Mouse (Mus musculus) liver, embryonic 14.5 days (tissue): ENCODE results near the gene Zfp423. TPM values are rescaled to one million over a fixed set of nuclear protein-coding genes. Genes with fewer than 3 reads are reported as not detected.

ENCODE experiments used
- ATAC-seq: fragments of 200-750 bp; cut with Nextera tagmentation; 2 replicates; pipeline ENCODE4 v1.8.0; 2017; ENCODE audit warnings: moderate number of reproducible peaks, mild to moderate bottlenecking, moderate library complexity; ENCODE audit not compliant: insufficient read depth
- DNase-seq, 3 experiments: peaks; one replicate each; pipeline ENCODE4 v3.0.0-alpha.2; 2012 to 2013; ENCODE audit warnings: low read depth in 3 of 3, low spot score in 3 of 3
- H3K27ac ChIP-seq: fragments of 300-500 bp; sonication (generic); 2 replicates; pipeline ENCODE4 v1.5.1; 2014; ENCODE audit warnings: moderate library complexity, mild to moderate bottlenecking, control low read depth, inconsistent platforms
- H3K27me3 ChIP-seq: fragments of 300-500 bp; sonication (generic); 2 replicates; pipeline ENCODE4 v1.6.1; 2014; ENCODE audit warnings: mild to moderate bottlenecking, low read length, moderate library complexity; ENCODE audit not compliant: control insufficient read depth, insufficient read depth
- H3K36me3 ChIP-seq: fragments of 300-500 bp; sonication (generic); replicated peaks from 2 replicates; pipeline ENCODE4 v1.6.1; 2014; ENCODE audit warnings: low read depth; ENCODE audit not compliant: control insufficient read depth, insufficient read depth
- H3K4me1 ChIP-seq, 2 experiments: fragments of 200-500 bp in 1 of 2; fragments of 300-500 bp in 1 of 2; sonication (generic) in 1 of 2; replicated peaks; 2 replicates each; pipeline ENCODE4 v1.6.1; 2012 to 2014; ENCODE audit warnings: antibody characterized with exemption in 1 of 2, inconsistent platforms in 1 of 2, low read length in 1 of 2; ENCODE audit not compliant: control insufficient read depth in 2 of 2, insufficient read depth in 2 of 2
- H3K4me2 ChIP-seq: fragments of 300-500 bp; sonication (generic); 2 replicates; pipeline ENCODE4 v1.6.1; 2014; ENCODE audit warnings: low read depth, mild to moderate bottlenecking, control low read depth, moderate library complexity
- H3K4me3 ChIP-seq, 2 experiments: fragments of 200-500 bp in 1 of 2; fragments of 300-500 bp in 1 of 2; sonication (generic) in 1 of 2; 2 replicates each; pipeline ENCODE4 v1.5.1; 2012 to 2014; ENCODE audit warnings: low read depth in 2 of 2, low read length in 2 of 2, mild to moderate bottlenecking in 2 of 2, control low read depth in 1 of 2, inconsistent platforms in 1 of 2, moderate library complexity in 1 of 2; ENCODE audit not compliant: insufficient read depth in 1 of 2
- H3K9ac ChIP-seq: fragments of 300-500 bp; sonication (generic); replicated peaks from 2 replicates; pipeline ENCODE4 v1.6.1; 2014; ENCODE audit warnings: mild to moderate bottlenecking, control low read depth, moderate library complexity
- H3K9me3 ChIP-seq: fragments of 300-500 bp; sonication (generic); 2 replicates; pipeline ENCODE4 v1.6.1; 2016; ENCODE audit warnings: low read length, mixed read lengths; ENCODE audit not compliant: control insufficient read depth
- CTCF ChIP-seq: IDR thresholded peaks from 2 replicates; pipeline ENCODE4 v1.5.1; 2016; ENCODE audit warnings: antibody characterized with exemption, low read depth, control low read depth
- EP300 ChIP-seq: IDR thresholded peaks from 2 replicates; pipeline ENCODE4 v1.6.1; 2016; ENCODE audit warnings: antibody characterized with exemption, low read depth
- WGBS: fragments of 180-500 bp; shearing (Covaris S2); extraction: QIAGEN DNeasy Blood & Tissue Kit; methylation state at CpG from one replicate; pipeline ENCODE4 v1.1.7; 2014; ENCODE audit not compliant: insufficient replicate concordance; 5-methylcytosine and 5-hydroxymethylcytosine counted together
- polyA plus RNA-seq, 2 experiments: library from polyadenylated mRNA; depleted of rRNA in 1 of 2; stranded (reverse) in 1 of 2; unstranded in 1 of 2; fragments of >200 nt; fragmentation: Nextera tagmentation in 1 of 2; extraction: Ambion mirVana in 1 of 2; gene quantifications; 2 replicates each; pipeline versions ENCODE4 v1.2.1 to v1.2.3; 2012 to 2014

The Zfp423 gene
- polyA plus RNA-seq, 2 experiments: 0.52 to 0.60 TPM

- DNase-seq: no peak
- Histone ChIP-seq H3K4me3 (no peak overlapping the region), H3K4me1 (peaks cover 0 to 6% of the 10 kb centered on the region in 2 experiments; a peak in 2 of 4 replicates), H3K4me2 (no peak overlapping the region), H3K9ac (no peak overlapping the region), H3K27me3 (no peaks in the 10 kb centered on the region), H3K9me3 (no peaks in the 10 kb centered on the region), H3K27ac (no peak overlapping the region), H3K36me3 (no peaks in the 10 kb centered on the region)
- WGBS: 43% methylated on average over 28 of the region's 28 CpGs
- TF ChIP-seq EP300: no peak
- TF ChIP-seq CTCF: no peak
- ATAC-seq: no peak
Measured at GRCm38 (mm10) chr8:87690100-87691095, 269.0 kb downstream of the Zfp423 start.

GRCm38 (mm10) chr8:87689192-87689591 is 270.2 kb downstream of the Zfp423 start:
- TF ChIP-seq EP300 (no peak), CTCF (no peak)
- ATAC-seq (no peak), DNase-seq (no peak)
- 62% methylated on average over 6 of the region's 6 CpGs for WGBS
- peaks cover 0 to 6% of the 10 kb centered on the region in 2 experiments; a peak in 2 of 4 replicates for H3K4me1 ChIP-seq
- no peak overlapping the region for H3K4me3 ChIP-seq
- no peak overlapping the region for H3K27ac ChIP-seq
- H3K36me3 ChIP-seq: no peaks in the 10 kb centered on the region
- no peaks in the 10 kb centered on the region for H3K9me3 ChIP-seq
- H3K4me2 ChIP-seq: no peak overlapping the region
- H3K27me3 ChIP-seq: no peaks in the 10 kb centered on the region
- no peak overlapping the region for H3K9ac ChIP-seq

GRCm38 (mm10) chr8:87688348-87688747 is 271.0 kb downstream of the Zfp423 start:
- ATAC-seq (no peak), DNase-seq (no peak)
- no peaks in the 10 kb centered on the region for H3K36me3 ChIP-seq
- TF ChIP-seq CTCF: no peak
- no peak for TF ChIP-seq EP300
- H3K9me3 ChIP-seq: no peaks in the 10 kb centered on the region
- H3K27me3 ChIP-seq: no peaks in the 10 kb centered on the region
- H3K9ac ChIP-seq: no peak overlapping the region
- 47% methylated on average over 4 of the region's 4 CpGs for WGBS
- no peaks in the 10 kb centered on the region for H3K4me1 ChIP-seq
- no peak overlapping the region for H3K4me2 ChIP-seq
- H3K27ac ChIP-seq: no peak overlapping the region
- no peak overlapping the region for H3K4me3 ChIP-seq

GRCm38 (mm10) chr8:87686986-87687698 is 272.3 kb downstream of the Zfp423 start:
- no peak for TF ChIP-seq CTCF
- no peak for TF ChIP-seq EP300
- Histone ChIP-seq H3K9ac (no peak overlapping the region), H3K4me3 (no peak overlapping the region), H3K9me3 (no peaks in the 10 kb centered on the region), H3K27me3 (no peaks in the 10 kb centered on the region), H3K36me3 (no peaks in the 10 kb centered on the region), H3K4me2 (no peak overlapping the region), H3K27ac (no peak overlapping the region), H3K4me1 (no peaks in the 10 kb centered on the region)
- DNase-seq (no peak), ATAC-seq (no peak)
- WGBS: 61% methylated on average over 10 of the region's 10 CpGs

- Histone ChIP-seq H3K27ac (no peak overlapping the region), H3K9me3 (no peaks in the 10 kb centered on the region), H3K4me1 (no peaks in the 10 kb centered on the region), H3K4me3 (no peak overlapping the region), H3K27me3 (no peaks in the 10 kb centered on the region), H3K4me2 (no peak overlapping the region), H3K9ac (no peak overlapping the region), H3K36me3 (no peaks in the 10 kb centered on the region)
- 67% methylated on average over 3 of the region's 3 CpGs for WGBS
- DNase-seq (no peak), ATAC-seq (no peak)
- no peak for TF ChIP-seq EP300
- TF ChIP-seq CTCF: no peak
Measured at GRCm38 (mm10) chr8:87686026-87686425, 273.4 kb downstream of the Zfp423 start.
